8 mouse cellular contexts compared by ENCODE assay signal in genomic region chr13:23769613-23770012, GRCm38 (mm10). TPM values are rescaled to one million over a fixed set of nuclear protein-coding genes. Genes with fewer than 3 reads are reported as not detected.
"Had no signal": no experiment of that assay in that cellular context is flagged by ENCODE, and none has a peak within 500 bp of the region (broad histone marks: within the 10 kb centered on the region; RNA-seq: fewer than 3 reads in every experiment).

Gene Trim38, plus strand, starts transcription at chr13:23769913.

RNA-seq across cellular contexts. Expression of gene Trim38, which starts in this region (rescaled TPM):
- total RNA-seq: neutrophil, adult 5-6 weeks had no signal
- polyA plus RNA-seq: neural tube, embryonic 14.5 days; neural tube, embryonic 15.5 days; spleen, adult 2 months; stomach, embryonic 14.5 days; stomach, embryonic 16.5 days; thymus, adult 2 months; thymus, postnatal 0 days had no signal
